Mouse (Mus musculus) gastrocnemius, adult 18-20 months (tissue): ENCODE results near the gene Adprhl1. TPM values are rescaled to one million over a fixed set of nuclear protein-coding genes. Genes with fewer than 3 reads are reported as not detected.

Experiments used
- microRNA-seq: library from miRNA; unstranded; fragments of <30 nt; microRNA quantifications from one replicate; pipeline ENCODE4 v1.2.0, GENCODE M21; 2021
- total RNA-seq, 2 experiments: library from RNA; stranded (reverse); gene quantifications; 2 replicates each; pipeline ENCODE4 v1.2.3; 2021

The Adprhl1 gene
- total RNA-seq, 2 experiments from 2014 or later = 59.2 to 95.8 TPM

Small RNA genes lying within 50 kb of the gene (microRNA-seq; reads per million reads assigned to microRNA genes)
- 69.9 reads per million, percentile 54 among the genes with 10 or more reads in this experiment for gene Mir1968

Other genes with a start within 250 kb of the Adprhl1 start
- under 1 TPM in 1 of 2 experiments, not detected in 1; 0.11 TPM for gene F7, start 228.1 kb downstream of the Adprhl1 start, total RNA-seq
- under 1 TPM in 1 of 2 experiments, not detected in 1; 0.21 TPM for gene F10, start 216.9 kb downstream of the Adprhl1 start, total RNA-seq
- not detected for gene Proz, start 193.2 kb downstream of the Adprhl1 start, total RNA-seq
- 1 to 10 TPM; 6.9 to 7.3 TPM for gene Pcid2, start 148.7 kb downstream of the Adprhl1 start, total RNA-seq
- gene Cul4a, start 148.5 kb downstream of the Adprhl1 start, total RNA-seq = 10 to 100 TPM; 67.0 to 69.3 TPM
- 100 to 1,000 TPM; 401 to 443 TPM for gene Lamp1, start 95.0 kb downstream of the Adprhl1 start, total RNA-seq
- 10 to 100 TPM; 11.5 to 15.0 TPM for gene Grtp1, start 53.5 kb downstream of the Adprhl1 start, total RNA-seq
- 10 to 100 TPM; 80.3 to 83.8 TPM for gene Dcun1d2, start 34.0 kb upstream of the Adprhl1 start, total RNA-seq
- gene Tmco3, start 34.0 kb upstream of the Adprhl1 start, total RNA-seq = 10 to 100 TPM; 13.7 to 14.9 TPM
- 10 to 100 TPM; 45.5 to 54.6 TPM for gene Tfdp1, start 84.6 kb upstream of the Adprhl1 start, total RNA-seq
- not detected for gene Atp4b, start 142.7 kb upstream of the Adprhl1 start, total RNA-seq
- not detected for gene Grk1, start 150.9 kb upstream of the Adprhl1 start, total RNA-seq
- 1 to 10 TPM; 1.3 to 2.8 TPM for gene Tmem255b, start 181.0 kb upstream of the Adprhl1 start, total RNA-seq
- gene Gas6, start 240.3 kb upstream of the Adprhl1 start, total RNA-seq = 10 to 100 TPM; 68.0 to 69.5 TPM